ENCODE assay signal across 9 mouse cellular contexts in genomic region chr15:98867321-98867720, GRCm38 (mm10). TPM values are rescaled to one million over a fixed set of nuclear protein-coding genes. Genes with fewer than 3 reads are reported as not detected.
A peak's percentile ranks its signal among the peaks of the same experiment; 100 is the strongest.
DNase-seq lines count a peak whose midpoint lies in the region; ATAC-seq and TF ChIP-seq lines count a peak whose summit lies in the region.
"Had no signal": no experiment of that assay in that cellular context is flagged by ENCODE, and none has a peak within 500 bp of the region (broad histone marks: within the 10 kb centered on the region; RNA-seq: fewer than 3 reads in every experiment).

No protein-coding gene starts in this region.

- no peak for ATAC-seq in forebrain, embryonic 14.5 days
- ATAC-seq in hindbrain, postnatal 0 days, result no peak
- ATAC-seq in limb, embryonic 11.5 days (ENCODE audit: insufficient number of reproducible peaks, low FRiP score, low TSS enrichment, low read depth), result no peak
- no peak for ATAC-seq in midbrain, embryonic 13.5 days
- no peak for ATAC-seq in stomach, embryonic 15.5 days (ENCODE audit: insufficient read depth, low FRiP score, low read depth)
- ATAC-seq: Patski had no signal

- H3K4me2 ChIP-seq in forebrain, embryonic 14.5 days (ENCODE audit: low read length), result peak overlapping the region; percentile 99
- peak overlapping the region; percentile 99 for H3K4me2 ChIP-seq in hindbrain, postnatal 0 days (ENCODE audit: low read depth, low read length)
- peak overlapping the region; percentile 20; the same call in 1 of the 2 replicates for H3K4me2 ChIP-seq in limb, embryonic 11.5 days (ENCODE audit: low read depth, severe bottlenecking)
- H3K4me2 ChIP-seq in midbrain, embryonic 13.5 days (replicated peaks), result peak overlapping the region; percentile 100
- H3K4me2 ChIP-seq in stomach, embryonic 15.5 days, result peak overlapping the region; percentile 96

- no peak overlapping the region for H3K27ac ChIP-seq in forebrain, embryonic 14.5 days (ENCODE audit: low read depth, low read length)
- H3K27ac ChIP-seq in hindbrain, postnatal 0 days, result no peak overlapping the region
- no peak overlapping the region for H3K27ac ChIP-seq in limb, embryonic 11.5 days (replicated peaks; ENCODE audit: low read depth, low read length)
- no peak overlapping the region for H3K27ac ChIP-seq in midbrain, embryonic 13.5 days
- no peak overlapping the region for H3K27ac ChIP-seq in stomach, embryonic 15.5 days

- TF ChIP-seq CTCF in hindbrain, postnatal 0 days (IDR thresholded peaks at IDR 0.05; ENCODE audit: low read depth), result no peak

- no peaks in the 10 kb centered on the region for H3K27me3 ChIP-seq in forebrain, embryonic 14.5 days (replicated peaks; ENCODE audit: control insufficient read depth, insufficient read depth, low read length)
- no peaks in the 10 kb centered on the region for H3K27me3 ChIP-seq in hindbrain, postnatal 0 days (ENCODE audit: insufficient read depth, low read length)
- H3K27me3 ChIP-seq in limb, embryonic 11.5 days (ENCODE audit: control insufficient read depth, insufficient read depth, low read length), result no peaks in the 10 kb centered on the region
- no peaks in the 10 kb centered on the region for H3K27me3 ChIP-seq in midbrain, embryonic 13.5 days
- no peaks in the 10 kb centered on the region for H3K27me3 ChIP-seq in stomach, embryonic 15.5 days (replicated peaks)
- H3K27me3 ChIP-seq: Patski had no signal

- peaks cover 24% of the 10 kb centered on the region for H3K4me1 ChIP-seq in forebrain, embryonic 14.5 days (ENCODE audit: control insufficient read depth, insufficient read depth, low read length)
- peaks cover 28% of the 10 kb centered on the region for H3K4me1 ChIP-seq in hindbrain, postnatal 0 days (ENCODE audit: insufficient read depth, low read length)
- H3K4me1 ChIP-seq in limb, embryonic 11.5 days (ENCODE audit: control insufficient read depth, insufficient read depth, low read length), result peaks cover 23% of the 10 kb centered on the region
- peaks cover 40% of the 10 kb centered on the region for H3K4me1 ChIP-seq in midbrain, embryonic 13.5 days (replicated peaks)
- peaks cover 31% of the 10 kb centered on the region for H3K4me1 ChIP-seq in stomach, embryonic 15.5 days

- H3K4me3 ChIP-seq in forebrain, embryonic 14.5 days (ENCODE audit: low read depth, low read length), result no peak overlapping the region
- H3K4me3 ChIP-seq in hindbrain, postnatal 0 days (ENCODE audit: low read length), result peak overlapping the region; percentile 100; the same call in 1 of the 2 replicates
- no peak overlapping the region for H3K4me3 ChIP-seq in limb, embryonic 11.5 days (ENCODE audit: low read depth, low read length)
- peak overlapping the region; percentile 100 for H3K4me3 ChIP-seq in midbrain, embryonic 13.5 days (replicated peaks)
- no peak overlapping the region; the same call in 1 of the 2 replicates for H3K4me3 ChIP-seq in stomach, embryonic 15.5 days (replicated peaks)

- peaks cover 44% of the 10 kb centered on the region for H3K36me3 ChIP-seq in forebrain, embryonic 14.5 days (ENCODE audit: control insufficient read depth, insufficient read depth, low read length)
- H3K36me3 ChIP-seq in hindbrain, postnatal 0 days (ENCODE audit: insufficient read depth, low read length), result peaks cover 40% of the 10 kb centered on the region
- peaks cover 31% of the 10 kb centered on the region for H3K36me3 ChIP-seq in limb, embryonic 11.5 days (ENCODE audit: control insufficient read depth, insufficient read depth, low read length)
- H3K36me3 ChIP-seq in midbrain, embryonic 13.5 days, result peaks cover 43% of the 10 kb centered on the region
- peaks cover 42% of the 10 kb centered on the region for H3K36me3 ChIP-seq in stomach, embryonic 15.5 days

- H3K9ac ChIP-seq in forebrain, embryonic 14.5 days (ENCODE audit: low read length), result no peak overlapping the region
- H3K9ac ChIP-seq in hindbrain, postnatal 0 days (replicated peaks; ENCODE audit: low read length), result no peak overlapping the region; the same call in 1 of the 2 replicates
- no peak overlapping the region for H3K9ac ChIP-seq in limb, embryonic 11.5 days (ENCODE audit: low read length)
- 0 out of 2 replicates have a peak overlapping the region, but pooled peaks have one; percentile 2 for H3K9ac ChIP-seq in midbrain, embryonic 13.5 days (replicated peaks)
- H3K9ac ChIP-seq in stomach, embryonic 15.5 days, result no peak overlapping the region

- no peaks in the 10 kb centered on the region for H3K9me3 ChIP-seq in forebrain, embryonic 14.5 days (replicated peaks; ENCODE audit: control insufficient read depth, low read length)
- no peaks in the 10 kb centered on the region for H3K9me3 ChIP-seq in hindbrain, postnatal 0 days (ENCODE audit: low read length)
- H3K9me3 ChIP-seq in limb, embryonic 11.5 days (ENCODE audit: control insufficient read depth, low read length), result no peaks in the 10 kb centered on the region
- no peaks in the 10 kb centered on the region for H3K9me3 ChIP-seq in midbrain, embryonic 13.5 days
- H3K9me3 ChIP-seq in stomach, embryonic 15.5 days, result no peaks in the 10 kb centered on the region

- WGBS in forebrain, embryonic 14.5 days, result 77% methylated on average over 6 of the region's 6 CpGs
- WGBS in hindbrain, postnatal 0 days, result 57% methylated on average over 6 of the region's 6 CpGs
- 80% methylated on average over 6 of the region's 6 CpGs for WGBS in limb, embryonic 11.5 days
- 78% methylated on average over 6 of the region's 6 CpGs for WGBS in midbrain, embryonic 13.5 days
- 42% methylated on average over 6 of the region's 6 CpGs for WGBS in stomach, embryonic 15.5 days

- DNase-seq in cerebellum, adult 9-10 months, result peak; percentile 67
- no peak for DNase-seq in cerebellum, postnatal 4 days (ENCODE audit: low spot score in 2 of 2)
- DNase-seq in T-cell, adult 2 months (ENCODE audit: low spot score), result peak; percentile 77
- peak; percentile 66 for DNase-seq in forebrain, embryonic 14.5 days (ENCODE audit: low spot score)
- DNase-seq in hindbrain, postnatal 0 days (ENCODE audit: low spot score), result peak; percentile 67
- DNase-seq in limb, embryonic 11.5 days (ENCODE audit: low spot score), result no peak

RNA-seq across cellular contexts. Expression of gene Kmt2d, which starts 3.7 kb away (rescaled TPM):
- 8.0 and 12.2 TPM in 2 replicates for polyA plus RNA-seq in forebrain, embryonic 14.5 days (2014; fragmentation: Nextera tagmentation; extraction: Ambion mirVana)
- total RNA-seq in hindbrain, postnatal 0 days (2014; rRNA removed), result 27.7 and 37.8 TPM in 2 replicates
- 7.4 and 7.6 TPM in 2 replicates for polyA plus RNA-seq in hindbrain, postnatal 0 days (2015; fragmentation: Nextera tagmentation; extraction: Ambion mirVana)
- 17.6 and 21.6 TPM in 2 replicates for polyA plus RNA-seq in limb, embryonic 11.5 days (2014; fragmentation: Nextera tagmentation; extraction: Ambion mirVana)
- polyA plus RNA-seq in midbrain, embryonic 13.5 days (2015; fragmentation: Nextera tagmentation; extraction: Ambion mirVana), result 13.1 and 13.9 TPM in 2 replicates
- 10.6 and 11.6 TPM in 2 replicates for polyA plus RNA-seq in stomach, embryonic 15.5 days (2015; fragmentation: Nextera tagmentation; extraction: Ambion mirVana)

RNA-seq across cellular contexts. Expression of gene Rhebl1, which starts 27.0 kb away (rescaled TPM):
- 30.3 and 33.5 TPM in 2 replicates for polyA plus RNA-seq in forebrain, embryonic 14.5 days (2014; fragmentation: Nextera tagmentation; extraction: Ambion mirVana)
- 5.8 and 10.2 TPM in 2 replicates for total RNA-seq in hindbrain, postnatal 0 days (2014; rRNA removed)
- 25.7 and 26.7 TPM in 2 replicates for polyA plus RNA-seq in hindbrain, postnatal 0 days (2015; fragmentation: Nextera tagmentation; extraction: Ambion mirVana)
- 19.8 and 22.2 TPM in 2 replicates for polyA plus RNA-seq in limb, embryonic 11.5 days (2014; fragmentation: Nextera tagmentation; extraction: Ambion mirVana)
- 33.0 and 33.9 TPM in 2 replicates for polyA plus RNA-seq in midbrain, embryonic 13.5 days (2015; fragmentation: Nextera tagmentation; extraction: Ambion mirVana)
- polyA plus RNA-seq in stomach, embryonic 15.5 days (2015; fragmentation: Nextera tagmentation; extraction: Ambion mirVana), result 8.6 and 8.8 TPM in 2 replicates

RNA-seq across cellular contexts. Expression of gene Dhh, which starts 31.0 kb away (rescaled TPM):
- 0.18 and 0.36 TPM in 2 replicates for polyA plus RNA-seq in forebrain, embryonic 14.5 days (2014; fragmentation: Nextera tagmentation; extraction: Ambion mirVana)
- total RNA-seq in hindbrain, postnatal 0 days (2014; rRNA removed), result 0.29 and 0.68 TPM in 2 replicates
- 0.85 and 1.0 TPM in 2 replicates for polyA plus RNA-seq in hindbrain, postnatal 0 days (2015; fragmentation: Nextera tagmentation; extraction: Ambion mirVana)
- 0.15 and 0.23 TPM in 2 replicates for polyA plus RNA-seq in limb, embryonic 11.5 days (2014; fragmentation: Nextera tagmentation; extraction: Ambion mirVana)
- 0.48 and 0.82 TPM in 2 replicates for polyA plus RNA-seq in midbrain, embryonic 13.5 days (2015; fragmentation: Nextera tagmentation; extraction: Ambion mirVana)
- polyA plus RNA-seq in stomach, embryonic 15.5 days (2015; fragmentation: Nextera tagmentation; extraction: Ambion mirVana), result 0.71 and 1.0 TPM in 2 replicates
- polyA plus RNA-seq: Patski had no signal

RNA-seq across cellular contexts. Expression of gene Prkag1, which starts 36.0 kb away (rescaled TPM):
- polyA plus RNA-seq in forebrain, embryonic 14.5 days (2014; fragmentation: Nextera tagmentation; extraction: Ambion mirVana), result 82.1 and 87.3 TPM in 2 replicates
- total RNA-seq in hindbrain, postnatal 0 days (2014; rRNA removed), result 62.4 and 99.4 TPM in 2 replicates
- 61.1 and 62.3 TPM in 2 replicates for polyA plus RNA-seq in hindbrain, postnatal 0 days (2015; fragmentation: Nextera tagmentation; extraction: Ambion mirVana)
- 79.3 and 84.6 TPM in 2 replicates for polyA plus RNA-seq in limb, embryonic 11.5 days (2014; fragmentation: Nextera tagmentation; extraction: Ambion mirVana)
- 83.3 and 89.9 TPM in 2 replicates for polyA plus RNA-seq in midbrain, embryonic 13.5 days (2015; fragmentation: Nextera tagmentation; extraction: Ambion mirVana)
- polyA plus RNA-seq in stomach, embryonic 15.5 days (2015; fragmentation: Nextera tagmentation; extraction: Ambion mirVana), result 82.4 and 85.6 TPM in 2 replicates

RNA-seq across cellular contexts. Expression of gene Lmbr1l, which starts 50.7 kb away (rescaled TPM):
- 10.9 TPM in 2 replicates for polyA plus RNA-seq in forebrain, embryonic 14.5 days (2014; fragmentation: Nextera tagmentation; extraction: Ambion mirVana)
- total RNA-seq in hindbrain, postnatal 0 days (2014; rRNA removed), result 28.7 and 51.0 TPM in 2 replicates
- 20.0 and 20.9 TPM in 2 replicates for polyA plus RNA-seq in hindbrain, postnatal 0 days (2015; fragmentation: Nextera tagmentation; extraction: Ambion mirVana)
- polyA plus RNA-seq in limb, embryonic 11.5 days (2014; fragmentation: Nextera tagmentation; extraction: Ambion mirVana), result 5.5 and 6.2 TPM in 2 replicates
- 40.7 and 50.1 TPM in 2 replicates for polyA plus RNA-seq in midbrain, embryonic 13.5 days (2015; fragmentation: Nextera tagmentation; extraction: Ambion mirVana)
- polyA plus RNA-seq in stomach, embryonic 15.5 days (2015; fragmentation: Nextera tagmentation; extraction: Ambion mirVana), result 14.5 TPM in 2 replicates

Comparison
In these comparisons a context has a peak if more than half of its experiments do, and no peak if none do; other contexts are left out.
1. DNase-seq: peak in cerebellum, adult 9-10 months (single experiment), T-cell, adult 2 months (single experiment), forebrain, embryonic 14.5 days (single experiment) and hindbrain, postnatal 0 days (single experiment); none in cerebellum, postnatal 4 days (0 of 2) and limb, embryonic 11.5 days (single experiment).
2. H3K4me2 ChIP-seq: peak in every context shown above with its lines; median percentile 100 in midbrain, embryonic 13.5 days; 99 in forebrain, embryonic 14.5 days; 99 in hindbrain, postnatal 0 days; 96 in stomach, embryonic 15.5 days; 20 in limb, embryonic 11.5 days.
3. H3K4me3 ChIP-seq: peak in hindbrain, postnatal 0 days (single experiment) and midbrain, embryonic 13.5 days (single experiment); none in forebrain, embryonic 14.5 days (single experiment), limb, embryonic 11.5 days (single experiment) and stomach, embryonic 15.5 days (single experiment).